Mouse (Mus musculus): ENCODE measurements around the gene B3galt6.

Gene B3galt6

DNA sequence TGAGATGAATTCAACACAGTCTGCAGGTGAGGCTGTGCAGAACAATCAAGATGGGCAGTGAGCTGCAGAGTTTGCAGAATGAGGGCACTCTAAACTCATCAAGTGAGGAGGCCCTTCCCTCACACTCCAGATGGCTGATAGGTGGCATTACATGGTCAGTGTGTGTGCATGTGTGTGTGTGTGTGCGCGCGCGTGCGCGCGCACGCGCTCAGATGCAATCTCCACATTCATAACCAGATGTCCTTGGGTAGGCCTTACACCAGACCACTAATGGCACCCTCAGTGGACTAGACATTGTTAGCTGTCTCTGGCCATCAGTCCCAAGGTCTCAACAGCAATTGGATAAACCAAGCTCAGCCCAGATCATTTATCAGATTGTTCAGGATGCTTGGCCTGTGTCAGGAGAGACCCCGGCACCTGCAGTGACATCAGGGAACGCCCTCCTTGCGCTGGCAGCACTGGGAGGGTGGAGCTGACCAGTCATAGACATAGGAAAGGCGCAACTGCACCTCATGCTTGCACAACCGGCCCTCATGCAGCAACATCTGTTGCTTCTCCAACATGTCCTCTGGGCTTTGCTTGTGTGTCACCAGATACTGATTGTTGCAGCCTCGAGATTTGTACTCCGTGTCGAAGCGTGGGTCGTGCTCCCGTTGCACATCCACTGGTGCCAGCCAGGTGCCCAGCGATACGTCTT, 1.1 kb downstream of the B3galt6 start:
- no peak for DNase-seq (ENCODE audit: low spot score)

- no peak for DNase-seq (ENCODE audit: low spot score)
Measured at GRCm38 (mm10) chr4:155983788-155984187, 8.7 kb downstream of the B3galt6 start.

DNA sequence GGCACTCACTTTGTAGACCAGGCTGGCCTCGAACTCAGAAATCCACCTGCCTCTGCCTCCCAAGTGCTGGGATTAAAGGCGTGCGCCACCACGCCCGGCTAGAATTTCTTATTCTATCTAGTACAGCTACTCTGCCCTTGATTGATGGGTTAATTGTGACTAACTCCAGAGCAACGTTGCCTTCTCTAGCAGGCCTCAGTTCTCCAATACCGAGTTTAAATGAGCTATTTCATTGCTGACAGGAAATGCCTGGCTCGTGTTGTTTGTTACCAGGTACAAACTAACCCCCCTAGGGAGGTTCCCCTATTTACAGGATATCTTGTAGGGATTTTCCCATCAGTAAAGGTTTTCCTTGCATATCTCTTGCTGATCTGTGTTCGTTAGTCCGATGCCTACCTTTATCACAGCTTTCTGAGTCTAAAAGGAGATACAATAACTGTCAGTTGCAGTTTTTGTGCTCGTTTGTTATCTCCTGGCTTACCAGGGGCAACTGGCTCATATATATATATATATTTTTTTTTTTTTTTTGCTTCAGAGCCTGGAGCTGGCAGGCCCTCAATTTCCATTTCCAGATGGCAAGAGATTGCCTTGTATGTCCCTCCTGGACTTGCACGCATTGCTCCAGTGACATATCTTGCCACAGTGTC, 10.9 kb downstream of the B3galt6 start:
- no peak for DNase-seq (ENCODE audit: low spot score)

GRCm38 (mm10) chr4:155973239-155973638, 19.2 kb downstream of the B3galt6 start:
- DNase-seq (ENCODE audit: low spot score) = no peak

GRCm38 (mm10) chr4:155972651-155973050, 19.8 kb downstream of the B3galt6 start:
- no peak for DNase-seq (ENCODE audit: low spot score)

DNA sequence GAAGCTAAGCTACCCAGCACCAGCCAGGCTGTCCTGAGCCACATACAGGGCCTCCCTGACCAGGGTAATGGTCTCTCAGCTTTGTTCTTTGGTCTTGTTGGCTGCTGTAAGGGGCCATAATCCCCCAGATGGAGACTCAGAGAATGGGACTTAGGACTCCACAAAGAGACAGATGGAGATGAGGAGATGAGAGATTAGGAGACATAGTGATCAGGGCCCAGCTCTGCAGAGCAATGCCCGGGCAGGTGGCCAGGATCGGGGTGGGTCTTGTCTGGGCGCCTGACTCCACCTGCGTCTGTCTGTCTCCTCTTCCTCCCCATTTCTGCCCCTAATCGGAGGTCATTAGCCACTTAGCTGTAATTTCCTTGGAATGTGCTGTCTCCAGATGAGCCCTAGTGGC, 22.2 kb downstream of the B3galt6 start:
- DNase-seq (ENCODE audit: low spot score) = no peak

GRCm38 (mm10) chr4:155969043-155969653, 23.3 kb downstream of the B3galt6 start:
- no peak for DNase-seq (ENCODE audit: low spot score)

- DNase-seq (ENCODE audit: low spot score) = no peak
Measured at GRCm38 (mm10) chr4:155964396-155964795, 28.1 kb downstream of the B3galt6 start.

- DNase-seq (ENCODE audit: low spot score) = no peak
Measured at GRCm38 (mm10) chr4:155963106-155963505, 29.3 kb downstream of the B3galt6 start.

- peak; percentile 19 for DNase-seq (ENCODE audit: low spot score)
Measured at GRCm38 (mm10) chr4:155962167-155962971, 30.1 kb downstream of the B3galt6 start, which contains the start of gene C1qtnf12. C1qtnf12 (plus strand) TSS chr4:155962318.

- peak; percentile 79 for DNase-seq (ENCODE audit: low spot score)
Measured at GRCm38 (mm10) chr4:155959275-155959674, 33.2 kb downstream of the B3galt6 start.

DNA sequence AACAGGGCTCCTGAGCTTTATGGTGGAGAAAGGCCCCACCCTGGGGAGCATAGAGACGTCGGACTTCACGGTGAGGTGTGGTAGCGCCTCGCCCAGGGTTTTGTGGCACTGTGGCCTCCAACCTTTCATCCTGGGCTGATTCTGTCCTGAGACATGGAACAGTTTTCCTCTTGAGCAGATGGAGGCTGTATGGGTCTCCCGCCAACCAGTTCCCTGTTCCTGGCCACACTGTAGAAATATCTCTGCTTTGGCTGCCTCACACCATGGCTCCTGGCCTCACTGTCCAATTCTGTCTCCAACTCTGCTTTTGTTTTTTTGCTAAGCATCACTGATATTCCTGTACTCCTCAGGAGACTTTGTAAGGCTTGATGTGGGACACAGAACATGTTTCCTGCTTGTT, 37.0 kb downstream of the B3galt6 start:
- no peak for DNase-seq (ENCODE audit: low spot score)

GRCm38 (mm10) chr4:155947094-155947493, 45.4 kb downstream of the B3galt6 start:
- no peak for DNase-seq (ENCODE audit: low spot score)

GRCm38 (mm10) chr4:155944271-155944670, 48.2 kb downstream of the B3galt6 start:
- no peak for DNase-seq (ENCODE audit: low spot score)

DNA sequence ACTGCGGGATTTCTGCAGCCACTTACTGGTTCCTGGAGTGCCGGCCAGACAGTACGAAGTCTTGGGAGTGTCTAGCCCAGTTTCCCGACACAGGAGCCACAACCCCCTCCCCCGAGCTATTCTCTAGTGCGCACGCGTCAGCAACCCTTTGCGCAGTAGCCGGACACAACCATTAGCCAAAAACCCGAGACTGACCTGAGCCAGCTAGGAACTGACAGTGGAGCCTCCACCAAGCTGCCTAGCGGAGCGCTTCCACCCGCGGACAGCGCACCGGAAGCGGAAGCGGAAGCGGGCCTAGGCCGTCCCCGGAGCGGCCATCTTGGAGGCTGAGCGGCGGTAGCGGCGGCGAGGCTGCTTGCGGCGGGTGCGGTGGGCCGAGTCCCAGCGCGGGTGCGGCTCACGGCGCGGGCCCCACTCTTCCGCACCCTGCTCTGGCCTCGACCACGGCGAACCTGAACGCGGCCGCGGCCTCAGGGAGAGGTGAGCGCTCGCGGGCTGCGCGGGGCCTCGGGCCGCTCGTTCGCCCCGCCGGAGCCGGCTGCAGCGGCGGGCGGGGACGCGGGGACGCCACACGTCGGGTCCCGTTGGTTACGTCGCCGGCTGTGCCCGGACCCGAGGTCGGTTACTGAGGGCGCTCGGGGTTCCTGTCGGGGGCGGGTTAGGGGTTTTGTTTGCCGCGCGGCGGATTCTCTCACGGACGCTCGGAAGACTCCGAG, 48.8 kb downstream of the B3galt6 start, which contains the start of gene Ube2j2:
Gene Ube2j2 (plus strand): TSS at position 298 of the 716 bp plus-strand sequence.
- DNase-seq (ENCODE audit: low spot score) = peak; percentile 96

DNA sequence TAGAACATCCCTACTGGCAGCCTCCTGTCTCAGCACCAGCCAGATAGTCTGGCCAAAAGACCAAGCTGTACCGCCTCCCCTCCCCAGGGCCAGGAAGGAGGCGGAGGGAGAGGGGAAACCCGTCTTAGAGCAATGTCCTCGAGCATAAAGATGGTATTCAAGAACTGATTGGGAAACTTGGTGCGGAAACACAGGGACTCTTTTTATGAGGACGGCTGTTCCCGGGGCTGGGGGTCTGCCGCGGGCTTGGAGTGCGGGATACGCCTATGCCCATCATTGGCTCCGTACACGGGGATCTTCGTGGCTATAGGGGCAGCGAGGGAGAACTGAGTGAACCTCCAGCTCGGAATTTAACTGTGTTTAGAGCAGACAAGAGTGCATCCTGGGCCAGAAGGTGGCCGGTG, 49.4 kb downstream of the B3galt6 start:
- peak; percentile 25 for DNase-seq (ENCODE audit: low spot score)
